Mouse (Mus musculus): ENCODE results near the gene Umod.

DNA sequence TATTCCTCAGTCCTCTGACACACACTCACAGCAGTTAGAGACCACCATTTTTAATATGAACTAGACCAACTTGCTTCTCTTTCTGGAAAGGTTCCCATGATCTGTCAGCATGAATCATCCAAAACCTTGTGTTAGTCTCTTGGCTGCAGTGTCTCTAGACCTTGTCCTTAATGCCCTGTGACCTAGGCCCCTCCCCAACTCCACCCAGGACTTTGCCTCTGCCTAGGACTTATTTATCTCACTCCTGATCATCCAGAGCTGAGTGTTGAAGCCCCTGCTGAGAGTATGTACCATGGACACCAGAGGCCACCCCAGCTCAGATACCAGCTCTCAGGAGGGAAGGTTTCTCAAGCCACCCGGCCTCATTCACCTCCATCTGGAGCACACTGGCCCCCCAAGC lies 43.3 kb upstream of the Umod start:
- TF ChIP-seq POLR2A (IDR thresholded peaks at IDR 0.05; ENCODE audit: low read depth, low read length) (no peak), CTCF (conservative IDR thresholded peaks at IDR 0.05; ENCODE audit: insufficient read depth, insufficient read length, low read depth, low read length) (no peak)

All from kidney, adult 2 months (tissue).